Mouse (Mus musculus) left cerebral cortex, postnatal 10 days (tissue): ENCODE results near the gene Uvrag. TPM values are rescaled to one million over a fixed set of nuclear protein-coding genes. Genes with fewer than 3 reads are reported as not detected.

Experiments
- DNase-seq, 2 experiments: peaks; one replicate each; pipeline ENCODE4 v3.0.0; 2021 to 2022; ENCODE audit warnings: low spot score in 2 of 2, mixed read lengths in 1 of 2; ENCODE audit errors: extremely low spot score in 1 of 2
- intact Hi-C: fragments of 180-260 bp; cut with DNase I; formaldehyde crosslinking; loops from one replicate; pipeline ENCODE4 v1.15.1; 2025
- total RNA-seq, 2 experiments: library from RNA; stranded (reverse); gene quantifications; 2 replicates each; pipeline ENCODE4 v1.2.3; 2021

Gene Uvrag
- total RNA-seq, 2 experiments from 2014 or later, result 40.4 to 42.9 TPM

DNA sequence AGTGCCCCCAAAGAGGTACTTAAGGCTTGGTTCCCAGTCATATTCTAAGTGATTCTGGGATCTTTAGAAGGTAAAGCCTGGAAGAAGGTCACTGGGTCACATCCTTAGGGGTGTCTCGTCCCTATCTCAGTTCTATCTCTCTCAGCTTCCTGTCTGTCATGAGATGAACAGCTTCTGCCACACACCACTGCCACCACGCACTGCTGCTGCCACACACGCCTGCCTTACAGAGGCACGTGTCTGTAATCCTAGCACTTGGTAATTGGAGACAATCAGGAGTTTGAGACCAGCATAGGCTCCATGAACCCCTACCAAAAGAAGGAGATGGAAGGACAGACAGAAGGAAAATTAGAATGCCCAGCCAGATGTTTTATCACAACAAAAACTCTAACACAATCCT, 20.9 kb downstream of the Uvrag start:
- intact Hi-C loops, result no loop called here

DNA sequence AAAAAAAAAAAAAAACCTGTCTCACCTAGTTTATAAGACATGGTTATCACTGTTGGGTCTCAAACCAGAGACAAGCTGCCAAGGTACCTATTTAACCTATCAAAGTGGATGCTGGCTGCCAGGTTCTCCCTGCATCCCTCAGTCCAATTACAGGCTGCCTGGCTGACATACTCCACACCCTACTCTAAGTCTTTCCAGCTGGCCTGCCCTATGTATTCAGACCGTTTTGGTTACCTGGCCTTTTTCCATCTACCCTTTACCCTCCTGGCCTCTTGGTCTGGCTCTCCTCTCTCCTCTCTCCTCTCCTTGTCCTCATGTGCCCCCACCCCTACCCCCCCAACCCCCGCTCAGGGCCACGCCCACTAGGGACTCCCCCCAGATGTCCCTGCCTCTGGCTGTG, 24.2 kb downstream of the Uvrag start:
- DNase-seq, result no peak
- intact Hi-C loops, result no loop called here

More for the DNA sequence above, 20.9 kb downstream of the Uvrag start:
- DNase-seq, result no peak

DNA sequence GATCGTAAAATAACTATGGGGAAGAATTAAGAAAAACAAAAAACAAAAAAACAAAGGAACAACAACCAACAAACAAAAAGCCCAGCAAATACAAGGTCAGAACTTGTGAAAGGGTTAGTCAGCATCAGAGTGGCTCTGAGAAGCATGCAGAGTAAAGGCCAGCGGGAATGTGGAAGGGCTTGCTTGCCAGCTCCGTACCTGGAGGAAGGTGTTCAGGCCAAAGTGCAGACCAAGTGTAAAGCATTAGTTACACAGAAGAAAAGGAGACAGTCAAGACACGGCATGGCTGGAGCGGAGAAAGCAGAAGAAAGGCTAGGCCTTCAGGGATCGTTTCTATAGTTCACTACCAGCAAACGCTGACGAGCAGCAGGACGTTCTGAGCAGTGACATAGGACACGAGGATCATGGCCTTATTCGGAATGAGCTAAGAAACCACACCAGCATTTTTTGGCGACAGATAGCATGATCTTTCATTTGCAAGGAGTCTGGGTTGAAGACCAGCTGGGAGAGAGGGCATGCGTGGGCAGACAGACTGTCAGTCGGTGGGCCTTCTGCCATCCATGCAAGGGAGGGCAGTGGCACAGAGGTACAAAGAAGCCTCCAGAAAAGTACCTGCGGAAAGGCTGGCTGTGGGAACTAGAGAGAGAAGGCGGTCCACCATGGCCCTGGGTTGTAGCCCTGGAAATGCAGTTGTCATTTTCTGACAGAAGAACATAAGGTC, 26.8 kb downstream of the Uvrag start:
- no peak for DNase-seq
- intact Hi-C loops, result no loop called here

DNA sequence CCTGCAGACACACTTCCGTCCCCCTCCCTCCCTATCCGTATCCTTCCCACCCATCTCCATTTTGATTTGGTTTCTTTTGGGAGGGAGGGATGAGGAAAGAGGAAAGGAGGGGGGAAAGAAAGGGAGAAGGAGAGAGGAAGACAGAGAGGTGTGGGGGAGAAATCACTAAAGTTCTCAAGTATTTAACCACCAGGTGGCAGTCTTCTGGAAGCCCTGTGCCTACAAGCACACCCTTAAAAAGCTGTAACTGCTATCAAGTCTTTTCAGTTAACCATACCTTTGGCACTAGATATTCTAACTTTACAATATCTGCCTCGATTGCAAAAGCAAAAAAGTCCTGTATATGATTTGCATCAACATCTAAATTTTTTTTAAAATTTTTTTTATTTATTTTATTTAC, 33.4 kb downstream of the Uvrag start:
- DNase-seq, result peak in 1 of 2 experiments; percentile 16
- intact Hi-C loops, result loop anchor here (5.0 kb wide), 2 partner anchors 35 to 145 kb away; partner anchors contain the start of gene Uvrag

DNA sequence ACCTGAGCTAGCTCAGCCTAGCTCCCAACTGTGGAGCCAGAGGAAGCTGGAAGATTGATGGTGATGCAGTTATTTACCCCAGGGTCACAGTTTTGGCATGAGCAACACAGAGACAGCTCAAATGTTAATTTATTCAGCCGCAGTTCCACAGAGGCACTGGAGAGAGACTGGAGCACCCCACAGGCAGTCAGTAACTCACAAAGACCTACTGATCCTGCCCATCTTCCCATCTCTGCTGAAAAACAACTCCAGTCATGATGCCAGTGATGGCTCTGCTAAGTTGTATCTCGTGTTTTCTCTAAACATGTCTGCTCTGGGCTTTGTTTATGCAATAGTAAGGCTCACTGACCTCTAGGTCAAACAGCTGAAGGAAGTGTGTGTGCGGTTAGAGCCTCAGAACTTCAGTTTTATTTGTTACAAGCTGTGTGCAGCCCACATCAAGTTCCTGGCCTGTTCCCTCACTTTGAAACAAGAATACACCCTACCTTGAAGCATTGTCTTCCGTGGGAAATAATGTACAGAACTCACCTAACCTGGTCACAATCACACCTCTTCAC, 34.1 kb downstream of the Uvrag start:
- intact Hi-C loops, result loop anchor here (5.0 kb wide), 2 partner anchors 36 to 146 kb away; partner anchors contain the start of gene Uvrag
- DNase-seq, result no peak

DNA sequence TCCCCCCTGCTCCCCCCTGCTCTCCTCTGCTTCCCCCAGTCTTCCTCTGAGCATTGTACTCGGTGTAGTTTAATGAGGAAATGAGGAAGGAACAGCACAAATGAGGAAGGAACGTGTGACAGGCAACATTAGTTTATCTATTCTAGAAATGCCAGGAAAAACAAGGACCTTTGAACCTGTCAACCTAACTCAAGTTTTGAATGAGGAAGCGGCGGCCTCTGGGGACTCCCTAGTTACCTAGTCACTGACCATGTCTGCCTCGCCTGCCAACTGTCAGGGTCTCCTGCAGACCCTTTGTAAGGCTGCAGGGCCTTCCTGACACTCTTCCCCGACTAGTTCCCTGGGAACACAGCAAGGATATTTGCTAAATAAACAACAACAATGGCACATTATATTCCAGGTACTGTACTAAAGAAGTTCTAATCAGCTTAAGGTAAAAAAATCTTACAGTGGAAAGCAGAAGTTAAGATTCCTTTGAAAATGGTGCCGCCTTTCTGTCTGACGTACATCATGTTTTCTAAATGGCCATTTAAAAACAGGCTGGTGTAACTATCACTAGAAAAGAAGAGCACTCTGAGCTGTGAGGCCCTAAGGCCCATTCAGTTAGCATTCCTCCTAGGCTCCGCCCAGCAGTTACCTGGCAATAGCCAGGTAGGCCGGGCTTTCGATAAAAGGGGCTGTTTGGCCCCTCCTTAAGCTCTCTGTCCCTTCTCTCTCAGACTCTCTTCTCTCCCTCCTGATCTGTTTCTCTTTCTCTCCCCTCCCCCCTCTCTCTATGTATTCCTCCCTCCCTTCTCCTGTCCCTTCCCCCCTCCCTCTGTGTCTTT, 39.0 kb downstream of the Uvrag start:
- intact Hi-C loops, result no loop called here
- DNase-seq, result no peak

DNA sequence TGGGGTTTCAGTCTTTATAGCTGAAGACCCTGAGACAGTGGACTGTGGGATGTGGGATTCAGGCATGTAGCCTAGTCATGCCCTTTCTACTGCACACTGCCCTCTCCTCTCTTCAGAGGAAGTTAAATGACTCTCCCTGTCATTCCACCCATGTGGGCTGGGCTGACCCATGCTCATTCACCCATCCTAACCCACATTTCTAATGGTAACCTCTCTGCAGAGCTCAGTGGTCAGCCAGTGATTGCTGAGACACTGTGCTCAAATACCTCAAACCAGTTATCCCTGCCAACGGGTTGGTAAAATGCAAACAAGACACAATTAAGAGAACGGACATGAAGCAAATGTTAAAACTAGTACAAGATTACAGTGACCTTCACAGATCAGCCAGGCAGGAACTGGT, 39.9 kb downstream of the Uvrag start:
- DNase-seq, result no peak
- intact Hi-C loops, result no loop called here

DNA sequence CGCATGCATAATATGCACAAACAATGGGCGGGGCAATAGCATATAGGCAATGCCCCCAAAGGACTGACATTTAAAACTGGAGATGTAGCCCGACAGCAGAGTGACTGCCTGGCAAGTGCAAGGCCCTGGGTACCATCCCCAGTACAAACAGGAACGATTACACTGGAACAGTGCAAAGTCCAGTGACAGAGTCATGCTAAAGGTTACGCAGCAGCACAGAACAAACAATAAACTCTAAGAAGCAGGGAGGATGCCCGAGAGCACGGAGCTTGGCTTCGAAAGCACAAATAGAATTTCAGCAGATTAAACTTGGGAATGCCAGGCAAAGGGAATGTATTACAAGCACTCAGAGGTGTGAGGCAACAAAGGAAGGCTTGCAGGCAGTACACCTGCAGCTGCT, 40.4 kb downstream of the Uvrag start:
- no peak for DNase-seq
- intact Hi-C loops, result no loop called here

DNA sequence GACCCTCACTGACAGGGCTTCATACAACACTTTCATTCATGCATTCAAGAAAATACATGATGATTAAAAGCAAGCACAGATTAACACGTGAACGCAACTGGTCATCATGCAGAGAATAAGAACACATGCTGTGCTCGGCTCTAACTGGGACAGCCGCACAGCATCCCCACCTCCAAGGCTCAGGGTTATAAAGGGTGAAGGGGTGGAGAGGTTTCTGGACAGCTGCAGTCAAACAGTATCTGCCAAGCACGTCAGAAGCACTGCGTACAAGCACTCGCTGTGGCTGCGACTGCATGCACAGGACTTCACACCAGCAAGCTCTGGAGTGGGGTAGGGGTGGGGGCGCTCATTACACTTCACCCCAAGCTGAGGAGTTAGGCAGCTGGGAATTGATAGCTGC, 40.9 kb downstream of the Uvrag start:
- DNase-seq, result no peak
- intact Hi-C loops, result no loop called here

DNA sequence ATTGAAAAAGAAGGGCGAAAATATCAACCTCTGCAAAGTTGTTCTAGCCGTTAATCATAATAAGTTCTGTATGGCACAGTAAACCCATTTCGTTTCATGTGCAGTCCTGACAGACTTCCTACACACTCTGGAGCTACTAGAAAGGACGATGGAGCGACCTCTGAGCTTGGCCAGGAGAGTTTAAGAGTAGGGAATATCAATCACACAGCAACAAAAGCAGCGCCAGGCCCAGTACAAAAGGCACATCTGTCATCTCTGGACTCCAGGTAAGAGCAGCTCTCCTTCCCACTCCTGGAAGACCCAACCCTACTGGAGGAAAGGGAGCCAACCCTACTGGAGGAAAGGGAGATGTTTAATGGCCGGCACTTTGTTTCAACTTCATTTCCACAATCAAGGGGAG, 43.2 kb downstream of the Uvrag start:
- intact Hi-C loops, result no loop called here
- DNase-seq, result no peak

DNA sequence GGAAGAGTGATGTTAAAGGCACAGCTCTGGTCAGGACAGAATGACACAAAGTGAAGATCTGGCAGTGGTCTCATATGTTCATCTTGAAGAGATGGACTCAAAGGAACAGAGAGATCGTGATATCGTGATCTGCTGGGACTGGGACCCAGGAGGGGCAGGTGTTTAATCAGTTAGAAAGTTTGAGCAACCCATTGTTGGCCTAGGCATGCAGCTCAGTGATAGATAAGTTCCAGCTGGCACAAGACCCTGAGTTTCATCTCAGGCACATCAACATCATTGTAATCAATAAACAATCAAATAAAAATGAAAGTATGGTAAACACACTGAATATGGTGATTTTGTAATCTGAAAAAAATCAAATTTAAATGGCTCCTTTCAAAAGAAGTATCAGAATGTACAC, 43.8 kb downstream of the Uvrag start:
- DNase-seq, result no peak
- intact Hi-C loops, result no loop called here

DNA sequence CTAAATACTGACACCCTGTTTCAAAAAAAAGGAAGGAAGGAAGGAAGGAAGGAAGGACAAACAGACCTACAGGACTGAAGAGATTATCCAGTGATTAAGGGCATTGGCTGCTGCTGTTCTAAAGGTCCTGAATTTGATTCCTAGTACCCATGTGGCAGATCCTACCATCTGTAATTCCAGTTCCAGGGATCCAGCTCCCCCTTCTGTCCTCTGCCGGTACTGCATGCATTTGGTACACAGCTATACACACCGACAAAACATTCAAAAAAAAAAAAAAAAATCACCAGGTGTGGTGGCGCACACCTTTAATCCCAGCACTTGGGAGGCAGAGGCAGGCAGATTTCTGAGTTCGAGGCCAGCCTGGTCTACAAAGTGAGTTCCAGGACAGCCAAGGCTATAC, 45.8 kb downstream of the Uvrag start:
- intact Hi-C loops, result no loop called here
- no peak for DNase-seq

DNA sequence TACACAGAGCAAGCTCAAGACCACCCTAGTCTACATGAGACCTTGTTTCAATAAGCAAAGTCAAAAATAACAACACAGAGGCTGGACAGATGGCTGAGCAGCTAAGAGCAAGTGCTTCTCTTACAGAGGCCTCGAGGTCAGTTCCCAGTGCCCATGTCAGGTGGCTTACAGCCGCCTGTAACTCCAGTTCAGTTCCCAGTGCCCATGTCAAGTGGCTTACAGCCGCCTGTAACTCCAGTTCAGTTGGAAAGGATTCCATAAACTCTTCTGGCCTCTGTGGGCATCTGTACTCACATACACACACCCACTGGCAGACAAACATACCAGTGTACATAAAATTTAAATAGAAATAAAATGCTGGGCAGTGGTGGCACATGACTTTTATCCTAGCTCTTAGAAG, 46.6 kb downstream of the Uvrag start:
- no peak for DNase-seq
- intact Hi-C loops, result no loop called here

DNA sequence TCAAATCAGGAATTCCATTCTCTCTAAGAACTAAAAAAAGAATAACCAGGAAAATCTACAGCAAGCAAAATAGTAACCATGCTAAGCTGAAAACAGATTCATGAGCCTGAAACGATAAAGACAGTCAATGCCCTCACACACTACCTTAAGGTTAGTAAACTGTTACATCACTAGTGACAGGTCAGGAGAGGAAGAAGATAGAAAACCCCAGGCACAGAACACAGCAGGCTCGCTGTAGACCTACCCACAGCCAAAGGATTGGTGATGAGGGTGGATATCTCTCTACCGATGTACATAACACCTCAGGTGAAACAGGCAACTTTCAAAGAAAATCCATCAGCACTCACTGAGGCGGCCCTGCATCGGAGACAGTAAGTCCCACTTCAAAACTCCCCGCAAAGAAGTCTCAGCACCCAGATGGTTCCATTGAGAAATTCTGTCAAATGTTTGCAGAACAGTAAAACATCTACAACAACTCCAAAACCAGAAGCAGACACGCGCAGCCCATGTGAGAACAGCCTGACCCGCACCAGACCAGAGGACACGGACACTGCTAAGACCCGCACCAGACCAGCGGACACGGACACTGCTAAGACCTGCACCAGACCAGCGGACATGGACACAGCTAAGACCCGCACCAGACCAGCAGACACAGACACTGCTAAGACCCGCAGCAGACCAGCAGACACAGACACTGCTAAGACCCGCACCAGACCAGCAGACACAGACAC, 48.9 kb downstream of the Uvrag start:
- DNase-seq, result no peak
- intact Hi-C loops, result no loop called here

DNA sequence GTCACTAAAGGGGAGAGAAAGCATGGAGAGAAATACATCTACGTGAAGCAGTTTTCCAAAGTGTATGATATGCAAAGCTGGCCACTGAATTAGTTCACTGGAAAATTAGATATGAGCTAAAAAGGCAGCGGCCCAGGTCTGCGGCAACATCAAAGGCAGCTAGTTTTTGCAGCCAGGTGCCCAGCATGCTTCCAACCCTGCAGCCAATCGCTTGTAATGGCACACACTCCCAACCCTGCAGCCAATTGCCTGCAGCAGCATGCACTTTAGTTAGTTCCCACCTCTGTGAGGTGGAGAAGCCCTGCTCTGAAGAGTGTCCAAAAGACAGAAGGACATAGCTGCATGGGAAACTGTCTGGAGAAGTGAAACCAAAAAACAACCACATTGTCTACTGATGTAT, 51.2 kb downstream of the Uvrag start:
- no peak for DNase-seq

DNA sequence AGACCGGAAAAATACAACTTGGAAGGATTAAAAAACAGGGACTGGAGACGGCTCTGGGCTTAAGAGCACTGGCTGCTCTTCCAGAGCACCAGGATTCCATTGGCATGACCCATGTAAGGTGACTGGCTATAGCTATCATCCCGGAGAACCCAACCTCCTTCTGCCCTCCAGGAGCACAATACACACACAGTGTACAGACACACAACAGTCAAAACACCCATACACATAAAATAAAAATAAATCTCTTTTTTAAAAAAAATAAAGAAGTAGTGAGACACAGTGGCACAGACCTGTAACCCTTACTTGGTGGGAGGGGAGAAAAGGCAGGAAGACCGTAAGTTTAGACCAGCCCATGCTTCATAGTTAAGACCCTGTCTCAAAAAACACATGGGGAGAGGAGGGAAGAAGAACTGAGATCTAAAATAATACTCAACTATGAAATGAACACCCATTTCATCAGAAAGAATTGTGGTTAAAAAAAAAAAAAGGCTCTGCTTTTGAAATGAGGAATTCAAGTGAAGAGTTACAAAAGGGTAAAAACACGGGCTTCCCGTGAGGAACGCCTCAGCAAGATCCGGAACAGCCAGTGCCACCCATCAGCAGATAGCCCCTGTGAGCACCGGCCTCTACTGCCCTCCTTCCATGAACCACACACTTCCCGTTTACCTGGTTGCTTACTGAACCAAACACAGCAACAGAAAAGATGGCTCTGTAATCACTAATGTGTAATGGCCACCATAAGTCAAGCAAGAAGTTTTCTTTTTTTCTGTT, 52.2 kb downstream of the Uvrag start:
- no peak for DNase-seq
- intact Hi-C loops, result no loop called here

More for the DNA sequence above, 51.2 kb downstream of the Uvrag start:
- intact Hi-C loops, result no loop called here

DNA sequence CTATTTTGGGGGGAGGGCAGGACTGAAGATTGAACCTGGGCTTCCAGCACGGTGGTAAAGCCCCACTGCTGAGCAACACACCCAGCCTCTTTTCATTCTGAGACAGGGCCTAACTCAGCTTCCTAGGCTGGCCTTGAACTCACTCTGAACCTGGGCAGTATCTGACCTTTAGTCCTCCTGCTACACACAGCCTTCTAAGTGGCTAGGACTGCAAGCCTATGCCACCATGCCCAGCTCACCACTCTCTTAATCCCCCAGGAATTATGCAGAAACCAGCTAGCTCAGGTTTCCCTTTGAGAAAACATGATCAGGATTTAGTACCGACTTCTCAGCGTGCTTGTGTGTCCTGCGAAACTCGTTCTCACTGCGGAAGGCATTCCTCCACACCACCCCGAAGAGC, 53.4 kb downstream of the Uvrag start:
- intact Hi-C loops, result no loop called here
- DNase-seq, result no peak

DNA sequence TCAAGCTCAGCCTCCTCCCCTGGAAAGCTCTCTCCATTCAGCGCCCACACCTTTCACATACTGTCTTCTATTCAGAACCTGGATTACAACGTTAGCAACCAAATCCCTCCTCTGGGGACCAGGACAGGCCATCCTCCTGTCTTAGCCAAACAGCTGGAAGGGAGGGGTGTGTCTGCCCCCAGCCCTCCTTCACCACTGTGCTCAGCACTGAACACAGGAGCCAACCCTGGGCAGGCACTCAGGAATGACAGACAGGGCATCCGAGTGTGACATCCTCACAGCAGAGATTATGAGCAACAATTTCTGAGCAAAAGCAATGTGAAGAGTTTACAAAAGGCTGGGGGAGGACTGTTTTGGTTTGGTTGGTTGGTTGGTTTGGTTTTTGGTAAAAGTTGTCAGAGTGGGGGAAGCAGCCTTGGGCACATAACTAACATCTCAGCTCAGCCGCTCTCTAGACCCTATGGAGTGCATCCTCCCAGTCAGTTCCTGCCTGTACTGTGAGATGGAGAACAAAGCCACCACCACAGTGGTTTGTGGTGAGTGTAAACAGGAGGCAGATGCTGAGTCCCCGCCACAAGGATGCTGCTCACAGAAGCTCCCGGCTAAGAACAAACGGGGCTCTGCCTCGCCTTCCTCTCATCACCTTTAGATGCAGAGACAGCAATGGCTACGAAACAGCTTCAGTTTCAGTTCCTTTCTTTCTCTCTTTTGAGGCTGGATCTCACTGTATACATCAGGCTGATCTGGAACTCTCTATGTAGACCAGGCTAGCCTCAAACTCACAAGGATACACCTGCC, 54.1 kb downstream of the Uvrag start:
- intact Hi-C loops, result no loop called here
- DNase-seq, result no peak
